Mouse (Mus musculus): ENCODE measurements around the gene Ugdh. TPM values are rescaled to one million over a fixed set of nuclear protein-coding genes. Genes with fewer than 3 reads are reported as not detected.

Gene Ugdh
- polyA plus RNA-seq, 1 experiment: 10.7 TPM

DNA sequence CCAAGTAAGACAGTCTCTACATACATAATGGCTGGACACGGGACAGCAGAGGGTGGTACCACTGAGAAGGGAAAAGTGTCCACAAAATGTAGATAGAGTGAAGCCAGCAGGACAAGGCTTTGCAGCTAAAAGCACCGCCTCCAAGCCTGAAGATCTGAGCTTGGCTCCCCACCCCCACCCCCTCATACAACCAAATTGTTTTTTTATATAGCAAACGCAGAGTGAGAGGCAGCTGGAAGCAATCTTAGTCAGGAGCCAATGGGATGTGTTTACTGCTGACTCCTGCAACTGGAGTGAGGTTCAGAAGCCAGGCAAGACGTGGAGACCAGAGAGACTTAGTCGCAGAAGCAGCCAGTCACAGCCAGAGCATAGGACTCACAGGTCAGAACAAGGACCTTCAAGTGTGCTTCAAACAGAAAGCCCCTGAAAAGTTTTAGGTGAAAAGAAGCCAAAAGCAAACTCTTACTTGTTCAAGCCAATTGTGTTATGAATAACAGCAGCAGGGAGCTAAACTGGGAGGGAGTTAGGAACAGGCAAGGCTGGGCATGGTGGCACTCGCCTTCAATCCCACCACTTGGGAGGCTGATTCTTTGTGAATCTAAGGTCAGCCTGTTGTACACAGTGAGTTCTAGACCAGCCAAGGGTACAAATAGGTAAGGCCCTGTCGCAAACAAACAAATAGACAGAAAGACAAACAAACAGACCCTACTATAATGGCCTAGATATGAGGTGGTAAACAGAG is 21.5 kb upstream of the Ugdh start:
- Histone ChIP-seq H3K27me3 (ENCODE audit: control insufficient read depth, insufficient read depth, low read length) (no peaks in the 10 kb centered on the region), H3K36me3 (ENCODE audit: control insufficient read depth, insufficient read depth, low read length) (no peaks in the 10 kb centered on the region; the same call in 1 of the 2 replicates), H3K4me1 (replicated peaks; ENCODE audit: control insufficient read depth, insufficient read depth, low read length) (no peaks in the 10 kb centered on the region), H3K27ac (ENCODE audit: control insufficient read depth, insufficient read depth, low read length) (no peak overlapping the region), H3K4me3 (ENCODE audit: control insufficient read depth, insufficient read depth, low read length) (no peak overlapping the region)
- no peak for TF ChIP-seq POLR2A (IDR thresholded peaks at IDR 0.05; ENCODE audit: control insufficient read depth, extremely low read depth, insufficient read depth, low read length, poor library complexity)
- TF ChIP-seq CTCF (IDR thresholded peaks at IDR 0.05; ENCODE audit: borderline replicate concordance, control insufficient read depth, extremely low read depth, insufficient read depth, low read length, poor library complexity): no peak
- no peak for DNase-seq
- WGBS: 91% methylated on average over 7 of the region's 7 CpGs

DNA sequence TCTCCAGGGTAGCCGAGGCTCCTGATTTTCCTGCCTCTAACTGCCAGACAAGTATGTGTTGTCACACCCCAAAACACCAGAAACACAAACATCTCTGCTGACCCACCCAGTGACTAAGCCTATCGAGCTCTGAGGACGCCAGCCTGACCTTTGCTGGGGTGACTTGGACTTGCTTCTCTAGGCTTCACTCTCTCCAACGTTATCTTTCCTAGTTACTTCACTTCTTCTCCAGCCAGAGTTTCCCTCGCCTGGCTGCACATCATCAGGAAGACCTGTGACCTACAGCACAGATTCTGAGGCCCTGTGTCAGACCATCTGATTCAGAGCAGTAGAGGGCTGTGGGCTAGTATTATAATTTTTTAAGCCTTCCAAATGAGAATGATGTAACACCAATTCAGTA is 19.0 kb upstream of the Ugdh start:
- TF ChIP-seq CTCF (IDR thresholded peaks at IDR 0.05; ENCODE audit: borderline replicate concordance, control insufficient read depth, extremely low read depth, insufficient read depth, low read length, poor library complexity) (no peak), POLR2A (IDR thresholded peaks at IDR 0.05; ENCODE audit: control insufficient read depth, extremely low read depth, insufficient read depth, low read length, poor library complexity) (no peak)
- no peak overlapping the region for H3K4me3 ChIP-seq (ENCODE audit: control insufficient read depth, insufficient read depth, low read length)
- H3K4me1 ChIP-seq (replicated peaks; ENCODE audit: control insufficient read depth, insufficient read depth, low read length): no peaks in the 10 kb centered on the region
- no peak for DNase-seq
- no peaks in the 10 kb centered on the region for H3K27me3 ChIP-seq (ENCODE audit: control insufficient read depth, insufficient read depth, low read length)
- 91% methylated on average over 5 of the region's 5 CpGs for WGBS
- H3K27ac ChIP-seq (ENCODE audit: control insufficient read depth, insufficient read depth, low read length): no peak overlapping the region
- peaks cover under 1% of the 10 kb centered on the region; the same call in 1 of the 2 replicates for H3K36me3 ChIP-seq (ENCODE audit: control insufficient read depth, insufficient read depth, low read length)

DNA sequence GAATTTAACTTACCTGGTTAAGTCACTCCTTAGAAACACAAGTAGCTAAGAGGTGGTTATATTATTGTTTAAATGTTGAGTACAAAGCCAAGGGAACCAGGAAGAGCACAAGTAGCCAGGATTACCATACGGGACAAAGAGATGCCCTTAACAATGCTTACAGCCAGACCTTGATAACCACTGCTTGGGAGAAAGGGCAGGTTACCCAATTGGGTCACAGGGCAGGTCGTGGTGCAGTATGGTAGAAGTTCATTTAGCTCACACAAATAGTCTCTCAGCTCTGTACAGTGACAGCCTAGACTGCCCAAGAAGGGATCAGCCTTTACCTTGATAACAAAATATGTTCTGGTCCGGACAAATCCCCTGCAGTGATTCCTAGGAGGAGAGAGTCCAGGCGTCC is 13.2 kb upstream of the Ugdh start:
- no peak overlapping the region for H3K4me3 ChIP-seq (ENCODE audit: control insufficient read depth, insufficient read depth, low read length)
- no peaks in the 10 kb centered on the region for H3K27me3 ChIP-seq (ENCODE audit: control insufficient read depth, insufficient read depth, low read length)
- no peaks in the 10 kb centered on the region for H3K4me1 ChIP-seq (replicated peaks; ENCODE audit: control insufficient read depth, insufficient read depth, low read length)
- peaks cover 14% of the 10 kb centered on the region for H3K36me3 ChIP-seq (ENCODE audit: control insufficient read depth, insufficient read depth, low read length)
- no peak overlapping the region for H3K27ac ChIP-seq (ENCODE audit: control insufficient read depth, insufficient read depth, low read length)
- DNase-seq: no peak
- WGBS: 96% methylated on average over 4 of the region's 4 CpGs
- TF ChIP-seq CTCF (IDR thresholded peaks at IDR 0.05; ENCODE audit: borderline replicate concordance, control insufficient read depth, extremely low read depth, insufficient read depth, low read length, poor library complexity) (no peak), POLR2A (IDR thresholded peaks at IDR 0.05; ENCODE audit: control insufficient read depth, extremely low read depth, insufficient read depth, low read length, poor library complexity) (no peak)

DNA sequence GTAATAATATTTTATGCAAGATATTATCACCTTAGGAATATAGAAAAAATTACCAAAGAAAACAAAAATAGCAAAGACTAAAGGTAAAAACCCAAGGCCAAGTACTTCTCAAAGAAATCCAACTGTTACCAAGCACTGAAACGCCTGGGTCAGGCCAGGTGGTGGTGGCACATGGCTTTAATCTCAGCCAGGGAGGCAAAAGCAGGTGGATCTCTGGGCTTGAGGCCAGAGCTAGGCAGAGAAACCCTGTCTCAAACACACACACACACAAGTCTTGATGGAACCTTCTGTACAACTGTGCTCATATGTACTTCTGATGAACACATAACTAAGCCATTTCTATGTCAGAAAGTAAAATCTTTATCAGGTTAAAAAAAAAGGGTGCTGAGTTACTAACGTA is 12.1 kb upstream of the Ugdh start:
- DNase-seq: no peak
- H3K36me3 ChIP-seq (ENCODE audit: control insufficient read depth, insufficient read depth, low read length): peaks cover 14% of the 10 kb centered on the region
- no peak for TF ChIP-seq CTCF (IDR thresholded peaks at IDR 0.05; ENCODE audit: borderline replicate concordance, control insufficient read depth, extremely low read depth, insufficient read depth, low read length, poor library complexity)
- no peak for TF ChIP-seq POLR2A (IDR thresholded peaks at IDR 0.05; ENCODE audit: control insufficient read depth, extremely low read depth, insufficient read depth, low read length, poor library complexity)
- no peak overlapping the region for H3K4me3 ChIP-seq (ENCODE audit: control insufficient read depth, insufficient read depth, low read length)
- H3K27me3 ChIP-seq (ENCODE audit: control insufficient read depth, insufficient read depth, low read length): no peaks in the 10 kb centered on the region
- no peak overlapping the region for H3K27ac ChIP-seq (ENCODE audit: control insufficient read depth, insufficient read depth, low read length)
- WGBS: 84% methylated on average over 2 of the region's 2 CpGs
- no peaks in the 10 kb centered on the region for H3K4me1 ChIP-seq (replicated peaks; ENCODE audit: control insufficient read depth, insufficient read depth, low read length)

DNA sequence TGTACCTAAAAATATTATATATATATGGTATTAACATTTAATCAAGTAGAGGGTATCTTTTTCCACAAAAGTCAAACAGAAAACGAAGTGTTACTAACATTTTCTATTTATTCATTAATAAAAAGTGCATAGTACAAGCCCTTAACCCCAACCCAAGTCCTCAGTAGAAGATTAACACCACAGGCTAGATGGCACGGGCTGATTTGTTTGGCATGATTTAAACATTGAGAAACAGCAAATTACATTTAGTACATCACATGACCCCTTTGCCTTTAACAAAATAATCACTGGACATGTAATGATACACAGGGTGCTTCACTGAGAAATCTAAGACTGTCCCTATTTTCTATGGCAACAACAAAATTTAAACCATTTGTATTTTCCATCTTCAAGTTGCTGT is 11.0 kb upstream of the Ugdh start:
- H3K27ac ChIP-seq (ENCODE audit: control insufficient read depth, insufficient read depth, low read length): no peak overlapping the region
- WGBS: 95% methylated on average over 2 of the region's 2 CpGs
- DNase-seq: no peak
- no peaks in the 10 kb centered on the region for H3K4me1 ChIP-seq (replicated peaks; ENCODE audit: control insufficient read depth, insufficient read depth, low read length)
- no peak overlapping the region for H3K4me3 ChIP-seq (ENCODE audit: control insufficient read depth, insufficient read depth, low read length)
- peaks cover 14% of the 10 kb centered on the region for H3K36me3 ChIP-seq (ENCODE audit: control insufficient read depth, insufficient read depth, low read length)
- TF ChIP-seq CTCF (IDR thresholded peaks at IDR 0.05; ENCODE audit: borderline replicate concordance, control insufficient read depth, extremely low read depth, insufficient read depth, low read length, poor library complexity) (no peak), POLR2A (IDR thresholded peaks at IDR 0.05; ENCODE audit: control insufficient read depth, extremely low read depth, insufficient read depth, low read length, poor library complexity) (no peak)
- H3K27me3 ChIP-seq (ENCODE audit: control insufficient read depth, insufficient read depth, low read length): no peaks in the 10 kb centered on the region

DNA sequence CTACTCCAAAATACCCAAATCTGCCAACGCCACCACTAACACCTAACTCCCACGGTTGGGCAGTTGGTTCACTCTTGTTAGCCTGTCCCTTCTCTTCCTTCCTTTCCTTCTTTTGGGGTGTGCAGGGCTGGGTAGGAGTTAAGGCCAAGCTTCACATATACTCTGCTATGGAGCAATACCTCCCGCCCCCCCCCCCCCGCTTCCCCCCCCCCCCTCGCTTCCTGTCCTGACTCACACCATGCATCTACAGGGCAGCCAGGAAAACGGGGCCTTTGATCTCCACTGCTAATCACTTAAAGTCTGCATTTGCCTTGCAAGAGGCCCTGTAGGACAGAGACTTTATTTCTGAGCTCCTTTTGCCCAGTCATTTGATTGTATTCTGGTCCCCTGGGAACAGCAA is 9.2 kb upstream of the Ugdh start:
- no peaks in the 10 kb centered on the region for H3K4me1 ChIP-seq (replicated peaks; ENCODE audit: control insufficient read depth, insufficient read depth, low read length)
- no peak overlapping the region for H3K4me3 ChIP-seq (ENCODE audit: control insufficient read depth, insufficient read depth, low read length)
- H3K27me3 ChIP-seq (ENCODE audit: control insufficient read depth, insufficient read depth, low read length): no peaks in the 10 kb centered on the region
- peaks cover 14% of the 10 kb centered on the region for H3K36me3 ChIP-seq (ENCODE audit: control insufficient read depth, insufficient read depth, low read length)
- 70% methylated on average over 3 of the region's 6 CpGs for WGBS
- no peak overlapping the region for H3K27ac ChIP-seq (ENCODE audit: control insufficient read depth, insufficient read depth, low read length)
- TF ChIP-seq POLR2A (IDR thresholded peaks at IDR 0.05; ENCODE audit: control insufficient read depth, extremely low read depth, insufficient read depth, low read length, poor library complexity) (no peak), CTCF (IDR thresholded peaks at IDR 0.05; ENCODE audit: borderline replicate concordance, control insufficient read depth, extremely low read depth, insufficient read depth, low read length, poor library complexity) (no peak)
- no peak for DNase-seq

DNA sequence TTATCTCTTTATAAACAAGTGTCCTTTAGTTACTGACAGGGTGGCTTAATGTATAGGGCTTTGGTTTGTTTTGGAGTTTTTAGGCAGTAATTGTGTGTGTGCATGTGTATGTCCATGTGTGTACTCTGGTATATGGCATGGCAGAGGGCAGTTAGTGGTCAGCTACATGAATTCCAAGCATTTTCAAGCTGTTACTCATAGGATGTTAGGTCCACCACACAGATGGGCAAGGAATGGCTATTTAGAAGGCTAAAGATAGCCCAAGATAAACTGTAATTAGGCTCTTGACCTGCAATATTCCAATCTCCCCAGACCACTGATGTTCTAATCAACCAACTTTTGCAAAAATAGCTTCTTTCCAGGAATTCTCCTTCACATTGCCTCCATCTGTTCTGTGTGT is 2.3 kb upstream of the Ugdh start:
- no peak overlapping the region for H3K27ac ChIP-seq (ENCODE audit: control insufficient read depth, insufficient read depth, low read length)
- TF ChIP-seq POLR2A (IDR thresholded peaks at IDR 0.05; ENCODE audit: control insufficient read depth, extremely low read depth, insufficient read depth, low read length, poor library complexity) (no peak), CTCF (IDR thresholded peaks at IDR 0.05; ENCODE audit: borderline replicate concordance, control insufficient read depth, extremely low read depth, insufficient read depth, low read length, poor library complexity) (no peak)
- DNase-seq: no peak
- H3K36me3 ChIP-seq (ENCODE audit: control insufficient read depth, insufficient read depth, low read length): no peaks in the 10 kb centered on the region
- H3K4me3 ChIP-seq (ENCODE audit: control insufficient read depth, insufficient read depth, low read length): no peak overlapping the region
- H3K4me1 ChIP-seq (replicated peaks; ENCODE audit: control insufficient read depth, insufficient read depth, low read length): peaks cover 8% of the 10 kb centered on the region
- H3K27me3 ChIP-seq (ENCODE audit: control insufficient read depth, insufficient read depth, low read length): no peaks in the 10 kb centered on the region

All from thymus, adult 2 months (tissue).